Mouse (Mus musculus) myocyte (in vitro differentiated cells): ENCODE measurements at regions not wholly inside any gene's neighbourhood (a gene's known extent, or its start where the extent isn't known, plus 50 kb on each side); places are given as distances from the start of the nearest gene placed in this dataset.

Experiments used
- CEBPB ChIP-seq: IDR thresholded peaks from 2 replicates; pipeline ENCODE4 v1.6.1; 2011; ENCODE audit warnings: mild to moderate bottlenecking, moderate library complexity; ENCODE audit not compliant: poor library complexity, insufficient read depth, severe bottlenecking
- MAX ChIP-seq: IDR thresholded peaks from one replicate; pipeline ENCODE4 v1.6.1; 2011; ENCODE audit warnings: low read depth, mild to moderate bottlenecking, control low read depth
- MYOD1 ChIP-seq, 3 experiments: IDR thresholded peaks; one replicate each; pipeline ENCODE4 v1.6.1; 2011; ENCODE audit warnings: control low read depth in 2 of 3, low read depth in 2 of 3, mild to moderate bottlenecking in 2 of 3, moderate library complexity in 1 of 3; ENCODE audit not compliant: insufficient read length in 2 of 3, control insufficient read depth in 1 of 3
- MYOG ChIP-seq, 3 experiments: IDR thresholded peaks; one replicate each; pipeline ENCODE4 v1.6.1; 2011; ENCODE audit warnings: control low read depth in 2 of 3, low read depth in 2 of 3, mild to moderate bottlenecking in 2 of 3; ENCODE audit not compliant: insufficient read length in 2 of 3, control insufficient read depth in 1 of 3, insufficient read depth in 1 of 3
- POLR2A ChIP-seq: IDR thresholded peaks from one replicate; pipeline ENCODE4 v1.6.1; 2011; ENCODE audit warnings: low read depth, mild to moderate bottlenecking, control low read depth, moderate library complexity; ENCODE audit not compliant: insufficient read length
- POLR2AphosphoS2 ChIP-seq: IDR thresholded peaks from one replicate; pipeline ENCODE4 v1.6.1; 2011; ENCODE audit warnings: low read depth, control low read depth; ENCODE audit not compliant: insufficient read length
- TCF12 ChIP-seq: IDR thresholded peaks from one replicate; pipeline ENCODE4 v1.6.1; 2011; ENCODE audit warnings: mild to moderate bottlenecking, control low read depth; ENCODE audit not compliant: poor library complexity, insufficient read depth, severe bottlenecking

GRCm38 (mm10) chr12:107126056-107126455, 362.4 kb upstream of the 3110018I06Rik start:
- TF ChIP-seq MYOG (IDR thresholded peaks at IDR 0.05; ENCODE audit: control insufficient read depth in 1 of 3, insufficient read depth in 1 of 3, insufficient read length in 2 of 3, low read depth in 2 of 3) (no peak), POLR2A (no peak), POLR2AphosphoS2 (no peak), MYOD1 (IDR thresholded peaks at IDR 0.05; ENCODE audit: control insufficient read depth in 1 of 3, insufficient read length in 2 of 3, low read depth in 2 of 3) (no peak), MAX (no peak), CEBPB (no peak), TCF12 (no peak)
